Comparison of ENCODE assay signal across 19 mouse cellular contexts in the genomic region with DNA sequence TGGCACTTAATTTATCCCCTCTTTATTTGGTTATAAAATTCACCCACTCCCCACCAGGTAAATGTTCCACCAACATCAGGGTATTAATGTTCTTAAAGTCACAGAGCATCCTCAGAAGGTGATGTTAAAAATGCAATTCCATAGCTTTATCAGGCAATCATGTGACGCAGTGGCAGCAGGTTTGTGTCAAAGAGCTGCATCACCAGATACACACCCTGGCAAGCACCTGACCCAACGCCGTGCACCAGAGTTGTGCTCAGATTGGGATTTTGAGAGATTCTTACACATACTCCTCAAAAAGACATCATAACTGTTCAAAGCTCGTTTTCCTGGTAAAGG.
DNase-seq lines count a peak whose midpoint lies in the region; ATAC-seq and TF ChIP-seq lines count a peak whose summit lies in the region.
"Had no signal": no experiment of that assay in that cellular context is flagged by ENCODE, and none has a peak within 500 bp of the region (broad histone marks: within the 10 kb centered on the region; RNA-seq: fewer than 3 reads in every experiment).

No protein-coding gene starts in this region.

- in situ Hi-C loops in CH12.LX (cut with MboI; ENCODE audit: low pct_ligation_motif_present, low pct_unique_long_range_greater_than_20kb, low sequenced_read_pairs) = loop anchor here (5.0 to 25.0 kb wide), 2 partner anchors 109 to 844 kb away; no protein-coding TSS in a partner anchor

- no peak for TF ChIP-seq RAD21 in CH12.LX (IDR thresholded peaks at IDR 0.05; ENCODE audit: low read depth, low read length)

- peak overlapping the region; percentile 75; the same call in 1 of the 2 replicates for H3K27ac ChIP-seq in forebrain, embryonic 12.5 days
- no peak overlapping the region for H3K27ac ChIP-seq in forebrain, embryonic 11.5 days (ENCODE audit: low read depth, low read length)
- H3K27ac ChIP-seq in CH12.LX (ENCODE audit: insufficient read depth, low read depth) = no peak overlapping the region
- H3K27ac ChIP-seq in hindbrain, postnatal 0 days = peak overlapping the region; percentile 41; the same call in 1 of the 2 replicates
- H3K27ac ChIP-seq in midbrain, embryonic 14.5 days (replicated peaks; ENCODE audit: low read depth, low read length) = peak overlapping the region; percentile 76
- H3K27ac ChIP-seq: heart, adult 2 months; heart, embryonic 15.5 days had no signal

- no peak for TF ChIP-seq EP300 in CH12.LX (IDR thresholded peaks at IDR 0.05; ENCODE audit: low read length)

- dilution Hi-C loops in CH12.LX (cut with MboI; ENCODE audit: extremely low pct_ligation_motif_present, extremely low pct_unique_long_range_greater_than_20kb, low sequenced_read_pairs) = no loop called here

- H3K9me3 ChIP-seq in forebrain, embryonic 12.5 days = no peaks in the 10 kb centered on the region
- no peaks in the 10 kb centered on the region for H3K9me3 ChIP-seq in forebrain, embryonic 11.5 days (ENCODE audit: control insufficient read depth, low read length)
- H3K9me3 ChIP-seq in CH12.LX (replicated peaks; ENCODE audit: low read length) = peaks cover 2% of the 10 kb centered on the region
- H3K9me3 ChIP-seq in hindbrain, postnatal 0 days (ENCODE audit: low read length) = no peaks in the 10 kb centered on the region
- H3K9me3 ChIP-seq in midbrain, embryonic 14.5 days (ENCODE audit: control insufficient read depth, low read length) = no peaks in the 10 kb centered on the region
- H3K9me3 ChIP-seq: G1E; heart, embryonic 15.5 days; kidney, embryonic 15.5 days had no signal

- H3K36me3 ChIP-seq in forebrain, embryonic 12.5 days (replicated peaks) = no peaks in the 10 kb centered on the region
- no peaks in the 10 kb centered on the region for H3K36me3 ChIP-seq in forebrain, embryonic 11.5 days (ENCODE audit: control insufficient read depth, insufficient read depth, low read length)
- H3K36me3 ChIP-seq in CH12.LX (replicated peaks in 1 of 2; ENCODE audit: control insufficient read depth in 1 of 2, insufficient read depth in 1 of 2, low read length in 1 of 2) = no peaks in the 10 kb centered on the region
- no peaks in the 10 kb centered on the region for H3K36me3 ChIP-seq in hindbrain, postnatal 0 days (ENCODE audit: insufficient read depth, low read length)
- no peaks in the 10 kb centered on the region for H3K36me3 ChIP-seq in midbrain, embryonic 14.5 days (ENCODE audit: control insufficient read depth, insufficient read depth, low read length)
- H3K36me3 ChIP-seq: G1E; heart, embryonic 15.5 days; kidney, embryonic 15.5 days had no signal

- no peaks in the 10 kb centered on the region for H3K79me2 ChIP-seq in CH12.LX (replicated peaks; ENCODE audit: control insufficient read depth, extremely low read depth, insufficient read depth, poor library complexity, severe bottlenecking)

- H3K27me3 ChIP-seq in forebrain, embryonic 12.5 days = peaks cover 27% of the 10 kb centered on the region
- H3K27me3 ChIP-seq in forebrain, embryonic 11.5 days (ENCODE audit: control insufficient read depth, insufficient read depth, low read length) = no peaks in the 10 kb centered on the region
- H3K27me3 ChIP-seq in CH12.LX (replicated peaks) = no peaks in the 10 kb centered on the region
- no peaks in the 10 kb centered on the region for H3K27me3 ChIP-seq in hindbrain, postnatal 0 days (ENCODE audit: insufficient read depth, low read length)
- H3K27me3 ChIP-seq in midbrain, embryonic 14.5 days (ENCODE audit: control insufficient read depth, insufficient read depth, low read length) = no peaks in the 10 kb centered on the region
- H3K27me3 ChIP-seq: heart, embryonic 15.5 days; kidney, embryonic 15.5 days had no signal

- H3K4me2 ChIP-seq in forebrain, embryonic 12.5 days = no peak overlapping the region
- no peak overlapping the region for H3K4me2 ChIP-seq in forebrain, embryonic 11.5 days (ENCODE audit: low read depth, low read length, severe bottlenecking)
- peak overlapping the region; percentile 41; the same call in 1 of the 2 replicates for H3K4me2 ChIP-seq in CH12.LX (ENCODE audit: insufficient read depth, low read depth, poor library complexity, severe bottlenecking)
- no peak overlapping the region for H3K4me2 ChIP-seq in hindbrain, postnatal 0 days (ENCODE audit: low read depth, low read length)
- H3K4me2 ChIP-seq in midbrain, embryonic 14.5 days (ENCODE audit: low read length) = no peak overlapping the region
- H3K4me2 ChIP-seq: heart, embryonic 15.5 days; kidney, embryonic 15.5 days had no signal

- H3K4me1 ChIP-seq in forebrain, embryonic 12.5 days = peaks cover 54% of the 10 kb centered on the region
- H3K4me1 ChIP-seq in forebrain, embryonic 11.5 days (replicated peaks; ENCODE audit: control insufficient read depth, insufficient read depth, low read length) = peaks cover 15% of the 10 kb centered on the region
- H3K4me1 ChIP-seq in CH12.LX (ENCODE audit: control insufficient read depth in 1 of 2, insufficient read depth in 2 of 2) = peaks cover 12 to 42% of the 10 kb centered on the region in 2 experiments
- H3K4me1 ChIP-seq in hindbrain, postnatal 0 days (ENCODE audit: insufficient read depth, low read length) = 0 out of 2 replicates have a peak, but pooled peaks cover 6% of the 10 kb centered on the region
- peaks cover 39% of the 10 kb centered on the region for H3K4me1 ChIP-seq in midbrain, embryonic 14.5 days (ENCODE audit: control insufficient read depth, insufficient read depth, low read length)

- no peak overlapping the region for H3K9ac ChIP-seq in forebrain, embryonic 12.5 days
- no peak overlapping the region for H3K9ac ChIP-seq in forebrain, embryonic 11.5 days (ENCODE audit: low read length)
- no peak overlapping the region for H3K9ac ChIP-seq in CH12.LX (ENCODE audit: insufficient read depth, low read depth)
- no peak overlapping the region for H3K9ac ChIP-seq in hindbrain, postnatal 0 days (replicated peaks; ENCODE audit: low read length)
- H3K9ac ChIP-seq in midbrain, embryonic 14.5 days (replicated peaks; ENCODE audit: low read length) = no peak overlapping the region
- H3K9ac ChIP-seq: heart, embryonic 15.5 days; kidney, embryonic 15.5 days had no signal

- no peak for TF ChIP-seq CTCF in CH12.LX (conservative IDR thresholded peaks at IDR 0.05 in 1 of 2, IDR thresholded peaks at IDR 0.05 in 1 of 2; ENCODE audit: low read depth in 2 of 2, low read length in 2 of 2)
- no peak for TF ChIP-seq CTCF in hindbrain, postnatal 0 days (IDR thresholded peaks at IDR 0.05; ENCODE audit: low read depth)

- DNase-seq in forebrain, embryonic 11.5 days (ENCODE audit: low spot score) = no peak
- no peak for DNase-seq in CH12.LX (ENCODE audit: extremely low read depth)
- DNase-seq in hindbrain, postnatal 0 days (ENCODE audit: low spot score) = no peak
- DNase-seq in midbrain, embryonic 14.5 days = no peak
- no peak for DNase-seq in layer of hippocampus, adult 8-10 months (ENCODE audit: low spot score in 2 of 2)
- DNase-seq in left cerebral cortex, postnatal 36 days (ENCODE audit: low spot score in 2 of 2) = no peak
- no peak for DNase-seq in adrenal gland, postnatal 25 days
- DNase-seq: cerebellum, adult 18-20 months; cerebellum, postnatal 36 days; heart, adult 2 months; heart, postnatal 4 days; liver; right cerebral cortex, postnatal 4 days had no signal

- TF ChIP-seq POLR2A in CH12.LX (IDR thresholded peaks at IDR 0.05; ENCODE audit: low read depth, low read length) = no peak

- intact Hi-C loops in left cerebral cortex, postnatal 36 days (cut with DNase I) = no loop called here

- no peak overlapping the region for H3K4me3 ChIP-seq in forebrain, embryonic 12.5 days (replicated peaks)
- H3K4me3 ChIP-seq in forebrain, embryonic 11.5 days (ENCODE audit: low read depth, low read length) = no peak overlapping the region
- no peak overlapping the region for H3K4me3 ChIP-seq in CH12.LX (replicated peaks in 1 of 3; ENCODE audit: low read depth in 2 of 3, low read length in 2 of 3, poor library complexity in 1 of 3)
- no peak overlapping the region for H3K4me3 ChIP-seq in hindbrain, postnatal 0 days (ENCODE audit: low read length)
- H3K4me3 ChIP-seq in midbrain, embryonic 14.5 days (replicated peaks; ENCODE audit: low read depth, low read length) = no peak overlapping the region
- H3K4me3 ChIP-seq: heart, adult 2 months; heart, embryonic 15.5 days; kidney, embryonic 15.5 days had no signal

- no peak for ATAC-seq in forebrain, embryonic 12.5 days (ENCODE audit: low FRiP score)
- ATAC-seq in forebrain, embryonic 11.5 days (replicated peaks; ENCODE audit: low FRiP score) = no peak; the same call in 1 of the 2 replicates
- no peak for ATAC-seq in hindbrain, postnatal 0 days
- ATAC-seq in midbrain, embryonic 14.5 days (ENCODE audit: low FRiP score, low TSS enrichment) = no peak
- ATAC-seq: intestine, embryonic 16.5 days; lung, postnatal 0 days had no signal

- WGBS in forebrain, embryonic 12.5 days = 85% methylated on average over 4 of the region's 4 CpGs
- 89% methylated on average over 4 of the region's 4 CpGs for WGBS in forebrain, embryonic 11.5 days
- WGBS in hindbrain, postnatal 0 days = 90% methylated on average over 4 of the region's 4 CpGs
- 87% methylated on average over 4 of the region's 4 CpGs for WGBS in midbrain, embryonic 14.5 days

TF ChIP-seq in CH12.LX, 34 proteins besides CTCF, POLR2A, EP300 and RAD21:
- TF ChIP-seq IRF4 (IDR thresholded peaks at IDR 0.05; ENCODE audit: low read depth, low read length) (no peak), MXI1 (IDR thresholded peaks at IDR 0.05; ENCODE audit: low read depth, low read length) (no peak), CHD2 (IDR thresholded peaks at IDR 0.05; ENCODE audit: low read length) (no peak), SMC3 (IDR thresholded peaks at IDR 0.05; ENCODE audit: low read depth, low read length) (no peak), NRF1 (IDR thresholded peaks at IDR 0.05; ENCODE audit: low read depth, low read length) (no peak), TCF12 (IDR thresholded peaks at IDR 0.05; ENCODE audit: low read depth, low read length) (no peak), RCOR1 (conservative IDR thresholded peaks at IDR 0.05; ENCODE audit: low read depth, low read length) (no peak), TBP (conservative IDR thresholded peaks at IDR 0.05; ENCODE audit: low read depth, low read length) (no peak), JUND (conservative IDR thresholded peaks at IDR 0.05; ENCODE audit: low read depth, low read length) (no peak), MYC (IDR thresholded peaks at IDR 0.05; ENCODE audit: low read depth, low read length) (no peak), UBTF (IDR thresholded peaks at IDR 0.05; ENCODE audit: low read depth, low read length) (no peak), ZNF384 (IDR thresholded peaks at IDR 0.05; ENCODE audit: low read depth, low read length) (no peak), BHLHE40 (IDR thresholded peaks at IDR 0.05; ENCODE audit: low read depth, low read length) (no peak), USF1 (IDR thresholded peaks at IDR 0.05; ENCODE audit: low read depth, low read length) (no peak), PAX5 (IDR thresholded peaks at IDR 0.05; ENCODE audit: low read length) (no peak), HCFC1 (IDR thresholded peaks at IDR 0.05; ENCODE audit: low read depth, low read length) (no peak)

Comparison
In these comparisons a context has a peak if more than half of its experiments do, and no peak if none do; other contexts are left out.
1. H3K27ac ChIP-seq: peak in forebrain, embryonic 12.5 days (single experiment), hindbrain, postnatal 0 days (single experiment) and midbrain, embryonic 14.5 days (single experiment); none in forebrain, embryonic 11.5 days (single experiment) and CH12.LX (single experiment).